Mouse (Mus musculus): ENCODE measurements at regions not wholly inside any gene's neighbourhood (a gene's known extent, or its start where the extent isn't known, plus 50 kb on each side); places are given as distances from the start of the nearest gene placed in this dataset.
"Not testable (repeated sequence)": the region's sequence is repeated elsewhere in the genome, so short reads cannot be mapped to it uniquely, and the experiment has no call there.

GRCm38 (mm10) chr4:71356714-71357113, 401.1 kb downstream of the Gm11232 start:
- TF ChIP-seq GATA1 (IDR thresholded peaks at IDR 0.05; ENCODE audit: low read length) (no peak), TAL1 (IDR thresholded peaks at IDR 0.05; ENCODE audit: low read length) (no peak)
- Histone ChIP-seq H3K4me1 (ENCODE audit: control insufficient read depth) (no peaks in the 10 kb centered on the region), H3K9me3 (ENCODE audit: control insufficient read depth, low read length) (no peaks in the 10 kb centered on the region), H3K27me3 (ENCODE audit: control insufficient read depth) (no peaks in the 10 kb centered on the region), H3K36me3 (ENCODE audit: control insufficient read depth) (no peaks in the 10 kb centered on the region), H3K4me3 (replicated peaks) (no peak overlapping the region)

- Histone ChIP-seq H3K36me3 (ENCODE audit: control insufficient read depth) (no peaks in the 10 kb centered on the region), H3K9me3 (ENCODE audit: control insufficient read depth, low read length) (no peaks in the 10 kb centered on the region), H3K27me3 (ENCODE audit: control insufficient read depth) (no peaks in the 10 kb centered on the region), H3K4me1 (ENCODE audit: control insufficient read depth) (no peaks in the 10 kb centered on the region), H3K4me3 (replicated peaks) (no peak overlapping the region)
- TF ChIP-seq GATA1 (IDR thresholded peaks at IDR 0.05; ENCODE audit: low read length) (no peak), TAL1 (IDR thresholded peaks at IDR 0.05; ENCODE audit: low read length) (no peak)
Measured at GRCm38 (mm10) chr4:71356310-71356709, 401.5 kb downstream of the Gm11232 start.

- TF ChIP-seq TAL1 (IDR thresholded peaks at IDR 0.05; ENCODE audit: low read length): no peak
- TF ChIP-seq GATA1 (IDR thresholded peaks at IDR 0.05; ENCODE audit: low read length): no peak
- H3K4me3 ChIP-seq (replicated peaks): no peak overlapping the region
- H3K36me3 ChIP-seq (ENCODE audit: control insufficient read depth): no peaks in the 10 kb centered on the region
- H3K27me3 ChIP-seq (ENCODE audit: control insufficient read depth): no peaks in the 10 kb centered on the region
- no peaks in the 10 kb centered on the region for H3K9me3 ChIP-seq (ENCODE audit: control insufficient read depth, low read length)
- no peaks in the 10 kb centered on the region for H3K4me1 ChIP-seq (ENCODE audit: control insufficient read depth)
Measured at GRCm38 (mm10) chr4:71351880-71352279, 405.9 kb downstream of the Gm11232 start.

- H3K9me3 ChIP-seq (ENCODE audit: control insufficient read depth, low read length): no peaks in the 10 kb centered on the region; the same call in 1 of the 2 replicates
- no peak overlapping the region for H3K4me3 ChIP-seq (replicated peaks)
- TF ChIP-seq TAL1 (IDR thresholded peaks at IDR 0.05; ENCODE audit: low read length) (no peak), GATA1 (IDR thresholded peaks at IDR 0.05; ENCODE audit: low read length) (no peak)
- H3K27me3 ChIP-seq (ENCODE audit: control insufficient read depth): no peaks in the 10 kb centered on the region
- no peaks in the 10 kb centered on the region for H3K4me1 ChIP-seq (ENCODE audit: control insufficient read depth)
- H3K36me3 ChIP-seq (ENCODE audit: control insufficient read depth): no peaks in the 10 kb centered on the region
Measured at GRCm38 (mm10) chr4:71343068-71343467, 414.7 kb downstream of the Gm11232 start.

- Histone ChIP-seq H3K27me3 (ENCODE audit: control insufficient read depth) (no peaks in the 10 kb centered on the region), H3K9me3 (ENCODE audit: control insufficient read depth, low read length) (no peaks in the 10 kb centered on the region; the same call in 1 of the 2 replicates), H3K4me1 (ENCODE audit: control insufficient read depth) (no peaks in the 10 kb centered on the region), H3K36me3 (ENCODE audit: control insufficient read depth) (no peaks in the 10 kb centered on the region), H3K4me3 (replicated peaks) (no peak overlapping the region)
- TF ChIP-seq TAL1 (IDR thresholded peaks at IDR 0.05; ENCODE audit: low read length): no peak
- TF ChIP-seq GATA1 (IDR thresholded peaks at IDR 0.05; ENCODE audit: low read length): no peak
Measured at GRCm38 (mm10) chr4:71338582-71338981, 419.2 kb downstream of the Gm11232 start.

- Histone ChIP-seq H3K4me1 (ENCODE audit: control insufficient read depth) (no peaks in the 10 kb centered on the region), H3K27me3 (ENCODE audit: control insufficient read depth) (no peaks in the 10 kb centered on the region), H3K4me3 (replicated peaks) (no peak overlapping the region), H3K9me3 (ENCODE audit: control insufficient read depth, low read length) (no peaks in the 10 kb centered on the region), H3K36me3 (ENCODE audit: control insufficient read depth) (no peaks in the 10 kb centered on the region)
- TF ChIP-seq GATA1 (IDR thresholded peaks at IDR 0.05; ENCODE audit: low read length) (no peak), TAL1 (IDR thresholded peaks at IDR 0.05; ENCODE audit: low read length) (no peak)
Measured at GRCm38 (mm10) chr4:71332672-71333071, 425.1 kb downstream of the Gm11232 start.

GRCm38 (mm10) chr4:71332018-71332417, 425.7 kb downstream of the Gm11232 start:
- H3K36me3 ChIP-seq (ENCODE audit: control insufficient read depth): no peaks in the 10 kb centered on the region
- no peaks in the 10 kb centered on the region for H3K27me3 ChIP-seq (ENCODE audit: control insufficient read depth)
- no peaks in the 10 kb centered on the region for H3K4me1 ChIP-seq (ENCODE audit: control insufficient read depth)
- H3K4me3 ChIP-seq (replicated peaks): no peak overlapping the region
- H3K9me3 ChIP-seq (ENCODE audit: control insufficient read depth, low read length): no peaks in the 10 kb centered on the region
- TF ChIP-seq TAL1 (IDR thresholded peaks at IDR 0.05; ENCODE audit: low read length) (no peak), GATA1 (IDR thresholded peaks at IDR 0.05; ENCODE audit: low read length) (no peak)

- H3K27me3 ChIP-seq (ENCODE audit: control insufficient read depth): no peaks in the 10 kb centered on the region
- H3K4me1 ChIP-seq (ENCODE audit: control insufficient read depth): no peaks in the 10 kb centered on the region
- no peak overlapping the region for H3K4me3 ChIP-seq (replicated peaks)
- TF ChIP-seq GATA1 (IDR thresholded peaks at IDR 0.05; ENCODE audit: low read length) (no peak), TAL1 (IDR thresholded peaks at IDR 0.05; ENCODE audit: low read length) (no peak)
- H3K36me3 ChIP-seq (ENCODE audit: control insufficient read depth): no peaks in the 10 kb centered on the region
- no peaks in the 10 kb centered on the region for H3K9me3 ChIP-seq (ENCODE audit: control insufficient read depth, low read length)
Measured at GRCm38 (mm10) chr4:71316605-71317004, 441.2 kb downstream of the Gm11232 start.

- Histone ChIP-seq H3K36me3 (ENCODE audit: control insufficient read depth) (no peaks in the 10 kb centered on the region), H3K4me3 (replicated peaks) (no peak overlapping the region), H3K9me3 (ENCODE audit: control insufficient read depth, low read length) (peaks cover 3% of the 10 kb centered on the region), H3K27me3 (ENCODE audit: control insufficient read depth) (no peaks in the 10 kb centered on the region), H3K4me1 (ENCODE audit: control insufficient read depth) (no peaks in the 10 kb centered on the region)
- TF ChIP-seq TAL1 (IDR thresholded peaks at IDR 0.05; ENCODE audit: low read length) (no peak), GATA1 (IDR thresholded peaks at IDR 0.05; ENCODE audit: low read length) (no peak)
Measured at GRCm38 (mm10) chr4:71307176-71307612, 450.6 kb downstream of the Gm11232 start.

GRCm38 (mm10) chr4:71306690-71307089, 451.1 kb downstream of the Gm11232 start:
- H3K9me3 ChIP-seq (ENCODE audit: control insufficient read depth, low read length): peaks cover 3% of the 10 kb centered on the region
- no peaks in the 10 kb centered on the region for H3K36me3 ChIP-seq (ENCODE audit: control insufficient read depth)
- no peaks in the 10 kb centered on the region for H3K4me1 ChIP-seq (ENCODE audit: control insufficient read depth)
- no peak for TF ChIP-seq TAL1 (IDR thresholded peaks at IDR 0.05; ENCODE audit: low read length)
- no peak for TF ChIP-seq GATA1 (IDR thresholded peaks at IDR 0.05; ENCODE audit: low read length)
- H3K4me3 ChIP-seq (replicated peaks): no peak overlapping the region
- H3K27me3 ChIP-seq (ENCODE audit: control insufficient read depth): no peaks in the 10 kb centered on the region

GRCm38 (mm10) chr4:71295716-71296115, 462.0 kb downstream of the Gm11232 start:
- not testable (repeated sequence) for H3K27me3 ChIP-seq (ENCODE audit: control insufficient read depth); H3K4me3 ChIP-seq (replicated peaks); H3K4me1 ChIP-seq (ENCODE audit: control insufficient read depth); H3K9me3 ChIP-seq (ENCODE audit: control insufficient read depth, low read length); H3K36me3 ChIP-seq (ENCODE audit: control insufficient read depth)
